Mouse (Mus musculus): ENCODE results near the gene Slc20a1. TPM values are rescaled to one million over a fixed set of nuclear protein-coding genes. Genes with fewer than 3 reads are reported as not detected.

The Slc20a1 gene
- polyA plus RNA-seq, 1 experiment from 2014 or later, result 57.2 TPM

DNA sequence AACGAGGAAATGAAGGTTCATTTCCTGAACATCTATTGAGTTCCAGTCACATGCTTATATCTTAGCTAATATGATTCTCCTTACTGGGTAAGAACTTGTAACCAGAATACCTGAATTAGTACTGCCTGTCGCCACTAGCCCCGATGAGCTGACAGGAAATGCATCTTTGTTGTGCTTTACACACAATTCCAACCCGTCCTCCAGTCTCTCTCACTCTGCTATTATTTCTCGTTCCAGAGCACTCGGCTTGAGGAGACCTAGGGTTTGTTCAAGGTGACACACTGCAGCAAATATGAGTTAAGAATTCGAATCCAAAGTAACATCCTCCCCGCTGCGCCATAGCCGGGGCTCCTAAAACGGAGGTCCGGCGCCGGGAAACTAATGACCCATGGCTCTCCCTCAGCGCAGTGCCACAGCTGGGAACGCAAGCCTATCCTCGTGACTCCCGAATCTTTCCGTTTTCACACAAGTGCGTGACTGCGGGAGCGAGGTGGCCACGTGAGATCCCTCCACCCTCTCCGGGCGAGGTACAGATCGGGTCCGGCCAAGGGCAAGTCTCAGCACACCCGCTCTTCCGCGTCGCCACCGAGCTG, 625 bp upstream of the Slc20a1 start:
- H3K9me3 ChIP-seq, result no peaks in the 10 kb centered on the region
- DNase-seq (ENCODE audit: extremely low spot score, low spot score), result no peak
- H3K36me3 ChIP-seq (replicated peaks), result peaks cover 32% of the 10 kb centered on the region
- peak overlapping the region; percentile 96 for H3K27ac ChIP-seq
- WGBS, result 3% methylated on average over 32 of the region's 32 CpGs
- peaks cover 41% of the 10 kb centered on the region for H3K4me1 ChIP-seq
- no peaks in the 10 kb centered on the region for H3K27me3 ChIP-seq (ENCODE audit: poor library complexity, severe bottlenecking)
- H3K4me3 ChIP-seq, result peak overlapping the region; percentile 69

DNA sequence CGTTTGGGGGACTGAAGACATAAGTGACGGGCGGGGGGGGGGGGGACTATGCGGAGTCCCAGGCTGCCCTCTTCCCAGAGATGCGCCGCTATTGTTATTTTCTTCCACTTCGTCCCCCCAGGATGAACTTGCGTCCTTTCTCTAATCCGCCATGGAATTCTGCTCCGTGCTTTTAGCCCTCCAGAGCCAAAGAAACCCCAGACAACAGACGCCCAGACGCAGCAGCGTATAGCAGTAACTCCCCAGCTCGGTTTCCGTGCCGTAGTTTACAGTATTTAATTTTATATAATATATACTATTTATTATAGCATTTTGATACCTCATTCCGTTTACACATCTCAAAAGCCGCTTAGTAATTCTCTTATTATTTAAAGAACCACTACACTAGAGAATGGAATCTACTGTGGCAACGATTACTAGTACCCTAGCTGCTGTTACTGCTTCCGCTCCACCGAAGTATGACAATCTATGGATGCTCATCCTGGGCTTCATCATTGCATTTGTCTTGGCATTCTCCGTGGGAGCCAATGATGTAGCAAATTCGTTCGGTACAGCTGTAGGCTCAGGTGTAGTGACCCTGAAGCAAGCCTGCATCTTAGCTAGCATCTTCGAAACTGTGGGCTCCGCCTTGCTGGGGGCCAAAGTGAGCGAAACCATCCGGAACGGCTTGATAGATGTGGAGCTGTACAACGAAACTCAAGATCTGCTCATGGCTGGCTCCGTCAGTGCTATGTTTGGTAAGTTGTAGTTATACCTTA, 943 bp downstream of the Slc20a1 start:
- Histone ChIP-seq H3K4me3 (peak overlapping the region; percentile 69), H3K4me1 (peaks cover 36% of the 10 kb centered on the region), H3K36me3 (replicated peaks) (peaks cover 48% of the 10 kb centered on the region), H3K27ac (peak overlapping the region; percentile 96), H3K9me3 (no peaks in the 10 kb centered on the region), H3K27me3 (ENCODE audit: poor library complexity, severe bottlenecking) (no peaks in the 10 kb centered on the region)
- WGBS, result 30% methylated on average over 30 of the region's 31 CpGs
- no peak for DNase-seq (ENCODE audit: extremely low spot score, low spot score)

DNA sequence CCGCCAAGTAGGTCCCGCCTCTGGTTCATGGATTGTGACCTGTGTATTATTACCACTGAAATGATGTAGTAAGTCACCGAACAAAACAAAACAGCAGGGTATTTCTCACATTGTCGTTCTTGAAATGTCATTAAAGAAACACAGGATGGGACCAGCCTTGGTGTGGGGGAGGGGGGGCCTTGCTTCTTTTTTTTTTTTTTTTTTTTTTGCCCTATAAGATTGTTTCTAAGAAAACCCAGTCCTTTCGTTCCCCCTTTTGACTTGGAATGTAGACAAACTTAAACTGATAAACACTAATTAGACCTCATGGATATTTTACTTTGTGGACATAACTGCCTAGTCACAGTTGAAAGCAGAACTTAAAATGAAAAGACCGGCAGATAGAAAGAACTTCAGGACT, 6.4 kb downstream of the Slc20a1 start:
- peaks cover 16% of the 10 kb centered on the region for H3K4me1 ChIP-seq
- H3K9me3 ChIP-seq, result no peaks in the 10 kb centered on the region
- 89% methylated on average over 6 of the region's 6 CpGs for WGBS
- no peak overlapping the region for H3K4me3 ChIP-seq
- H3K36me3 ChIP-seq (replicated peaks), result peaks cover 100% of the 10 kb centered on the region
- H3K27ac ChIP-seq, result no peak overlapping the region
- no peak for DNase-seq (ENCODE audit: extremely low spot score, low spot score)
- H3K27me3 ChIP-seq (ENCODE audit: poor library complexity, severe bottlenecking), result no peaks in the 10 kb centered on the region

DNA sequence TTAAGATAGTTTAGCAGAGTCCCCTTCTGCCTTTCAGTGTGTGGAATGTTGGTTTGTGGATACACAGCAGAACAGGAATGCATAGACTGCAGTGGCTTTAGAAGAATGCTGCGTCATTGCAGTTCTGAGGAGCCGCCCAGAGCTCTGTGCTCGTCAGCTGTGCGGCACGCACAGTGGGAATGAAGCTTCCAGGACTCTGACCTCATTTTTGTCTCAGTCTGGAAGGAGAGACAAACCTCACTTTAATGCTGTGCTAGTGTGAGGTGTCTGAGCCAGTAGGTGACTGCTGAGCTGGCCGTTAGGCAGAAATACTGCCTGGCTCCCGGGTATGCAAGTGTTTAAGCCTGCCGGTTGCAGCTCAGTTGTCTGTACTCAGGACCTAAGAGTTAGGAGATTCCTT, 8.3 kb downstream of the Slc20a1 start:
- 92% methylated on average over 8 of the region's 8 CpGs for WGBS
- DNase-seq (ENCODE audit: extremely low spot score, low spot score), result no peak
- Histone ChIP-seq H3K27ac (no peak overlapping the region), H3K4me1 (no peaks in the 10 kb centered on the region; the same call in 1 of the 2 replicates), H3K27me3 (ENCODE audit: poor library complexity, severe bottlenecking) (no peaks in the 10 kb centered on the region), H3K36me3 (replicated peaks) (peaks cover 100% of the 10 kb centered on the region), H3K9me3 (no peaks in the 10 kb centered on the region), H3K4me3 (no peak overlapping the region)

DNA sequence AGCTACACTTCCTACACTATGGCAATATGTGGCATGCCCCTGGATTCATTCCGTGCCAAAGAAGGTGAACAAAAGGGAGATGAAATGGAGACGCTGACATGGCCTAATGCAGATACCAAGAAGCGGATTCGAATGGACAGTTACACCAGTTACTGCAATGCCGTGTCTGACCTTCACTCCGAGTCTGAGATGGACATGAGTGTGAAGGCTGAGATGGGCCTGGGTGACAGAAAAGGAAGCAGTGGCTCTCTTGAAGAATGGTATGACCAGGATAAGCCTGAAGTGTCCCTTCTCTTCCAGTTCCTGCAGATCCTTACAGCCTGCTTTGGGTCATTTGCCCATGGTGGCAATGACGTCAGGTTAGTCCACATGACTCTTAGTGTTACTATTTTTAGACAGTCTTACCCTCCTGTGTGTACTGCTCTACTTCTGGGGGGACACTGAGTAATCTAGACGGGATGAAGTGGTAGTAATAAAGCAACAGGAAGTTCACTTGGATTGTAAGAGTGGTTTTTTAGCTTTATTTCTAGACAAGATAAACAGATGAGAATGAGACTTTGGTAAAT, 9.7 kb downstream of the Slc20a1 start:
- Histone ChIP-seq H3K27me3 (ENCODE audit: poor library complexity, severe bottlenecking) (no peaks in the 10 kb centered on the region), H3K27ac (no peak overlapping the region), H3K4me3 (no peak overlapping the region), H3K9me3 (no peaks in the 10 kb centered on the region), H3K4me1 (no peaks in the 10 kb centered on the region), H3K36me3 (replicated peaks) (peaks cover 97% of the 10 kb centered on the region)
- WGBS, result 94% methylated on average over 8 of the region's 8 CpGs
- DNase-seq (ENCODE audit: extremely low spot score, low spot score), result no peak

DNA sequence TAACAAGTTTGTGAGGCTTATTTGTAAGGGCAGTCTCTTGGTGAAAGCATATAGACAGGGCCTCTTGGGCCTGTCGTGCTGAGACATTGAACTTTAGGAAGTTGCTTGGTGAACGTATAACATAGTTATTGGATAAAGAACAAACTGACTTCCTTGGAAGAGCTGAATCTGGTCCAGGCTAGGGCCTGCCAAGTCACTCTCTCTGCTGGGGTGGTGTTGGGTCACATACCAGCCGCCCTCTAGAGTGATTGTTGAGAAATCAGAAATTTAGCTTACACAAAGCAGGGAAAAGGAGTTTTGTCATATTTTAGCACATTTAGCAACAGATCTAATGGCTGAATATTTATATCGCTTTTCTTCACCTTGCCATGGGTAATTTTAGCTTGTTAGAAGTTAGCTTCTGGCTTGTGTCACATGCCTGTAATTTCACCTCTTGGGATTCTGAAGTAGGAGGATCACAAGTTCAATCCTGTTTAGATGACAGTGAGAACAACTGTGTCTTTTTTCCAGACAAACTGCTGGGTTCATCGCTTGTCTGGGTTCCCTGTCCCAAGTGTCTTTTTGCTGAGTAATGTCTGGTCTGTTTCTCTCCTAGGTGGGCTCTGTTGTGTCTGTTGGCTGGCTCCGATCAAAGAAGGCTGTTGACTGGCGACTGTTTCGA, 11.7 kb downstream of the Slc20a1 start:
- 95% methylated on average over 8 of the region's 8 CpGs for WGBS
- Histone ChIP-seq H3K36me3 (replicated peaks) (peaks cover 83% of the 10 kb centered on the region), H3K27ac (no peak overlapping the region), H3K4me1 (no peaks in the 10 kb centered on the region), H3K4me3 (no peak overlapping the region), H3K27me3 (ENCODE audit: poor library complexity, severe bottlenecking) (no peaks in the 10 kb centered on the region), H3K9me3 (no peaks in the 10 kb centered on the region)
- DNase-seq (ENCODE audit: extremely low spot score, low spot score), result no peak

DNA sequence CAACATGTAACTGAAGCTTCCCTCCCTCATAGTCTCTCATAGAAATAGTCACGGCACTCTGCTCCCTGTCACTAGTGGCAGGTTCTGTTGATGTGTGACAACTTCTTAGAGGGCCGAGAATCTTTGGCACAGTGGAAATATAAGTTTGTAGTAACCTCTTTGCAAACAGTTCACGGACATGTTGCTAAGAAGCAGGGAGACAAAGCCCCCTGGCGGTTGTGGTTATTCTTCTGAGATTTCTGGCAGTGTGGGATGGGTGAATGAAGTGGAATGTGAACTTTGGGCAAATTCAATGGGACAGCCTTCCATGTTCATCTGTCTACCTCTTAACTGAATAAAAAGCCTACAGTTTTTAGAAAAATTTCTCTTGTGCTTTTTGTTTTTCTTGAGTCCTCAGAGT, 12.7 kb downstream of the Slc20a1 start:
- peaks cover 74% of the 10 kb centered on the region for H3K36me3 ChIP-seq (replicated peaks)
- no peak for DNase-seq (ENCODE audit: extremely low spot score, low spot score)

DNA sequence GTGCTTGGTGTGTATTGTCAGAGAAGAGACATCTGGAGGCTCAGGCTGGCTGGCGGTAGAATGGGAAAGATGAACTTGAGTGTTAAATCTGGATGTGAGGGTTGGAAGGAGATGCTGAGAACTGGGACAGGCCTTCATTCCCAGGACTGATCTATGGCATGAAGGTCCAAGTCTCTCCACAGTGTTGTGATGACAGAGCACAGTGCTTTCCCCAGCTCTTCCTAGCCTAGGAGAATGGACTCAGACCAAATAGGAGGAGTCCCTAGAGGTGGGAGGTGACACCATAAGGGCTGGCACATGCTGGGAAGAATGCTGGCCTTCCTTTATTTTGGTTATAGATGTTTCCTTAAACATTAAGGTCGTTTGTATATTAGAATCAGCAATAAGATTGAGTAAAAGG, 13.4 kb downstream of the Slc20a1 start:
- no peak overlapping the region for H3K27ac ChIP-seq
- no peaks in the 10 kb centered on the region for H3K9me3 ChIP-seq
- no peak for DNase-seq (ENCODE audit: extremely low spot score, low spot score)
- no peaks in the 10 kb centered on the region for H3K27me3 ChIP-seq (ENCODE audit: poor library complexity, severe bottlenecking)
- no peak overlapping the region for H3K4me3 ChIP-seq
- no peaks in the 10 kb centered on the region for H3K4me1 ChIP-seq
- peaks cover 67% of the 10 kb centered on the region for H3K36me3 ChIP-seq (replicated peaks)
- 89% methylated on average over 2 of the region's 2 CpGs for WGBS

More for the DNA sequence above, 12.7 kb downstream of the Slc20a1 start:
- Histone ChIP-seq H3K9me3 (no peaks in the 10 kb centered on the region), H3K27ac (no peak overlapping the region), H3K27me3 (ENCODE audit: poor library complexity, severe bottlenecking) (no peaks in the 10 kb centered on the region), H3K4me1 (no peaks in the 10 kb centered on the region), H3K4me3 (no peak overlapping the region)
- 90% methylated on average over 4 of the region's 4 CpGs for WGBS

DNA sequence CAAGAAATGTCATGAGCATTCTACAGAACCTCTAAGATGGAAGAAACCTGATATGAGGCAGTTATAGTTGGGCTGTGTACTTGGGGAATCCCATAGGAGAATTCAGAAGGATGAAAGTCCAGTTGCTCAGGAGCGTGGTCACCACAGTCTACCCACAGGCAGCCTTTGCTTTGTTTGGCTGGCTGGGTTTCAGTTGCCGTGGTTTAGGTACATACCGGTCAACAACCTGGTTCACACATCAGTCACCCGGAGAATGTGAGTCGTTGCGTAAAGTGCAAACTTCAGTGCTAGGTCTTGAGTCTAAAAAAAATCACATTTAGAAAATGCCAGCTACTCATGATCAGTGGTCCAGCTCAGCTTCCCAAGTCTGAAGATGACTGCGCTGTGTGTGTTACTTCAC, 14.0 kb downstream of the Slc20a1 start:
- Histone ChIP-seq H3K36me3 (replicated peaks) (peaks cover 61% of the 10 kb centered on the region), H3K4me3 (no peak overlapping the region), H3K27me3 (ENCODE audit: poor library complexity, severe bottlenecking) (no peaks in the 10 kb centered on the region), H3K27ac (no peak overlapping the region), H3K9me3 (no peaks in the 10 kb centered on the region), H3K4me1 (no peaks in the 10 kb centered on the region)
- DNase-seq (ENCODE audit: extremely low spot score, low spot score), result no peak
- WGBS, result 94% methylated on average over 7 of the region's 7 CpGs

DNA sequence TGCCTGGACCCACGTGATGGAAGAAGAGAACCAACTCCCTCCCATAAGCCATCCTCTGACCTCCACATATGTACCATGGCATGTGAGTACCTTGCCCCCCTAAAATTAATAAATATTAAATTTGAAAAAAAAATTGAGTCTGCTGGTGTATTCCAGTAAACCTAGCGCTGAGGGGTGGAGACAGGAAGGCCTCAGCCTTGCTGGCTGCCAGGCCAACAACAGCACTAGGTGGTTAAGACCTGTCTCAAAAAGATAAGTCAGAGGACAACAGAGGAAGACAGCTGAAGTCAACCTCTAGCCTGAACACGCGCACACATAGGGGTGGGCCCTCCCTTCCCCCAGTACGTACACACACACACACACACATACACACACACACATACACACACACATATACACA, 16.2 kb downstream of the Slc20a1 start:
- H3K9me3 ChIP-seq, result no peaks in the 10 kb centered on the region
- no peaks in the 10 kb centered on the region for H3K4me1 ChIP-seq
- H3K4me3 ChIP-seq, result no peak overlapping the region
- DNase-seq (ENCODE audit: extremely low spot score, low spot score), result no peak
- no peaks in the 10 kb centered on the region for H3K27me3 ChIP-seq (ENCODE audit: poor library complexity, severe bottlenecking)
- no peak overlapping the region for H3K27ac ChIP-seq
- peaks cover 39% of the 10 kb centered on the region for H3K36me3 ChIP-seq (replicated peaks)
- WGBS, result 90% methylated on average over 5 of the region's 5 CpGs

DNA sequence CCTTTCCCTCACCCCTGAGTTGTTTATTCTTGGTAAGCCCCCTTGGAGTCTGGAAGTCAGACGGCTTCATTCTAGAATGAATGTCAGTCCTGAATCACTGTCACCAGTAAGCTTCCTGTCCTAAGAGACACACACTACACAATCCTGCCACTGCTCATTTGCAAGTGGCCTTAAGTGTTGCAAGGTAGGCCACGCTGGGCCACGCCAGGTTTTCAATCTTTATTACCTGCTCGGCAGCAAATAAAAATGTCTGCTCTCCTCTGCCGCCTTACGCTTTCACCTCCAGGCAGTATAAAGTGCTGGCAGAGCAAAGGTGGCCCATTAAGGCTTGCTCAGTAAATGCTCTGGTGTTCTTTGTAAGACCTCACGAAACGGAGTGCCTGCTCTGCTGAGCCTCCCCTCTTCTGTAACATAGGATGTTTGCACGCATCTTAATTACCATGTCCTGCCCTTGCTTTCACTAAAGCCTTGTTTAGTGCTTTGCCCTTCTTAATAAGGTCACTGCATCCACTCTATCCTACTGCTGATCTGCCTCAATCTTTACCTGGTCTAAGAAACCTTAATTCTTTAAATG, 19.1 kb downstream of the Slc20a1 start:
- WGBS, result 83% methylated on average over 9 of the region's 9 CpGs
- no peaks in the 10 kb centered on the region for H3K27me3 ChIP-seq (ENCODE audit: poor library complexity, severe bottlenecking)
- DNase-seq (ENCODE audit: extremely low spot score, low spot score), result no peak
- no peak overlapping the region for H3K4me3 ChIP-seq
- H3K4me1 ChIP-seq, result no peaks in the 10 kb centered on the region
- H3K9me3 ChIP-seq, result no peaks in the 10 kb centered on the region
- H3K27ac ChIP-seq, result no peak overlapping the region
- H3K36me3 ChIP-seq (replicated peaks), result peaks cover 10% of the 10 kb centered on the region

DNA sequence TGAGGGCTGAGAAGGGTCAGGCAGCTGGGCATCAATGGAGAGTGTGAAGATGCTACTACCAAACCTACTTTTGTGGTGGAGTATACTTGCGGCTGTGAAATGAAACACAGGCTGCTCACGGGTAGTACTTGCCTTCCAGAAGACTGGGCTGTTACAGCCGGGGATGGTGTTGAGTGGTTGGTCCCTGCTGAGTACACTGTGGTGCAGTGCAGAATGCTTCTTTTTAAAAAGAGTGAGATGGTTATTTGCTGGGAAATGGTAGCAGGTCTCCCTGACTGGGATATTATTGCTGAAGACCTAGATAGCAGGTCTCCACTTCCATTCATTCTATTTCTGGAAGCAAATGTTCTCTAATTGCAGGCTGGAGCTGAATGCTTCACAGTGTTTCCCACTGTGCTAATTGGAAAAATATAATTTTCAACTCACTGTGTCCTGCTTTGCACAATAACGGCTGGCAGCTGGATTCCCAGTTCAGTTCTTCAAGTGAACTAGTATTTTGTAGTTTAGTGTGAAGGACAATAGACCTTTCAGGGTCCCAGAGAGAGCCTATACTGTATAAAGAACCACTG, 20.1 kb downstream of the Slc20a1 start:
- 85% methylated on average over 4 of the region's 4 CpGs for WGBS
- no peak overlapping the region for H3K4me3 ChIP-seq
- H3K4me1 ChIP-seq, result no peaks in the 10 kb centered on the region
- no peaks in the 10 kb centered on the region for H3K27me3 ChIP-seq (ENCODE audit: poor library complexity, severe bottlenecking)
- DNase-seq (ENCODE audit: extremely low spot score, low spot score), result no peak
- no peak overlapping the region for H3K27ac ChIP-seq
- peaks cover 7% of the 10 kb centered on the region; the same call in 1 of the 2 replicates for H3K36me3 ChIP-seq (replicated peaks)
- H3K9me3 ChIP-seq, result no peaks in the 10 kb centered on the region

Data from forebrain, embryonic 10.5 days (tissue).